Mouse (Mus musculus): ENCODE results near the gene Atf2. TPM values are rescaled to one million over a fixed set of nuclear protein-coding genes. Genes with fewer than 3 reads are reported as not detected.
A peak's percentile ranks its signal among the peaks of the same experiment; 100 is the strongest.
"Not testable (repeated sequence)": the region's sequence is repeated elsewhere in the genome, so short reads cannot be mapped to it uniquely, and the experiment has no call there.

Gene Atf2
- polyA plus RNA-seq, 1 experiment from 2014 or later, result 84.5 TPM

GRCm38 (mm10) chr2:73856246-73856645, 36.2 kb downstream of the Atf2 start:
- no peak overlapping the region for H3K4me3 ChIP-seq (ENCODE audit: low read depth, low read length)
- no peak overlapping the region for H3K9ac ChIP-seq (ENCODE audit: low read length)
- DNase-seq (ENCODE audit: low spot score), result no peak
- no peaks in the 10 kb centered on the region for H3K9me3 ChIP-seq (ENCODE audit: control insufficient read depth, low read length)
- WGBS, result 85% methylated on average over 1 of the region's 1 CpGs
- no peaks in the 10 kb centered on the region for H3K4me1 ChIP-seq (ENCODE audit: control insufficient read depth, insufficient read depth, low read length)
- H3K36me3 ChIP-seq (ENCODE audit: control insufficient read depth, insufficient read depth, low read length), result no peaks in the 10 kb centered on the region
- H3K27ac ChIP-seq (ENCODE audit: low read depth, low read length), result no peak overlapping the region
- no peaks in the 10 kb centered on the region for H3K27me3 ChIP-seq (ENCODE audit: control insufficient read depth, insufficient read depth, low read length)
- no peak overlapping the region for H3K4me2 ChIP-seq (ENCODE audit: low read depth)
- no peak for ATAC-seq (ENCODE audit: insufficient read depth, low FRiP score, low TSS enrichment)

DNA sequence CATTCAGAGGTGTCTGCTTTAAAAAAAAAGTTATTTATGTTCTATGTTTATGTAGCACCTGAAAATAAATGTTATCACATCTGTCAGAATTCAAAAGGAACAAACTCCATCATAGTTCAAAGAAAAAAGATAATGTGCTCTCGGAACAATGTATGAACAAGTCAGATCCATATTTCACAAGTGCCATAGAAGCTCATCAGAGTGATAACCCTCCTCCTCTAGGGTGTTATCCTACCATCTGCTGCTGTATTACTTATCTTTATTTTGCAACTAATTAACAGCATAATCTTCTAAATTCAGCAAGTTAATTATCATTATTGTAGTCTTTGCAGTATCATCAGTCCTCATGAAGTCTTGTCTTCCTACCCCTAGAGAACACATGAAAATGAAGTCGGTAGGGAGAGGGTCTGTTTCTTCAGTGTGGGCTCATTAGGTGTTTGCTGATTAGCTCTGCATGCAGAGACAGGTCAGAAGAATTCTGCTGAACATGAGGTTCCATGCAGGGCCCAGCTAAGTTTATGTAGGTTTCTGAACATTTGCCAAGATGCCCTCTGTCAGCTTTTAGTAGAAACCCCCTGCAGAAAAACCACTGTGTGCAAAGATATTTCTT, 57.9 kb downstream of the Atf2 start:
- 83% methylated on average over 2 of the region's 2 CpGs for WGBS
- no peak overlapping the region for H3K4me2 ChIP-seq (ENCODE audit: low read depth)
- no peak for DNase-seq (ENCODE audit: low spot score)
- no peak overlapping the region for H3K27ac ChIP-seq (ENCODE audit: low read depth, low read length)
- no peaks in the 10 kb centered on the region for H3K4me1 ChIP-seq (ENCODE audit: control insufficient read depth, insufficient read depth, low read length)
- H3K9me3 ChIP-seq (ENCODE audit: control insufficient read depth, low read length), result no peaks in the 10 kb centered on the region
- no peak overlapping the region for H3K9ac ChIP-seq (ENCODE audit: low read length)
- H3K36me3 ChIP-seq (ENCODE audit: control insufficient read depth, insufficient read depth, low read length), result no peaks in the 10 kb centered on the region
- no peak overlapping the region for H3K4me3 ChIP-seq (ENCODE audit: low read depth, low read length)
- ATAC-seq (ENCODE audit: insufficient read depth, low FRiP score, low TSS enrichment), result no peak
- no peaks in the 10 kb centered on the region for H3K27me3 ChIP-seq (ENCODE audit: control insufficient read depth, insufficient read depth, low read length)

DNA sequence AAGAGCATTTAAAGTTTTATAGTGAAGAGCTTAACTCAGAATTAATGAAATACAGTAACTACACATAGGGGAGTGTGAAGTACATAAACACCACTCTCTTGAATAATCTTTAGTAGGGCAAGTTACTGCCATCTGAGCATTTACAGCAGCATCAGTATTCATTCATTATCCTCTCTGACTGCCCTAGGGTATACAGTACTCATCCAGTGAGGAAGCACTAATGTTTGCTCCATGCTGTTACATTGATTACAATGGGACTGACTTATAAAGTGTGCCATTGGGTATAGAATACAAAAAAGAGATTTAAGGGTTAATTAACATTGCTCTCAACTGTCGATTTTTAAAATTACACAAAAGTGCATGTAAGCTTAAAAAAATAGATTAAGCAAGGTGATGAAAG, 59.2 kb downstream of the Atf2 start:
- Histone ChIP-seq H3K4me3 (ENCODE audit: low read depth, low read length) (no peak overlapping the region), H3K9ac (ENCODE audit: low read length) (no peak overlapping the region), H3K4me1 (ENCODE audit: control insufficient read depth, insufficient read depth, low read length) (no peaks in the 10 kb centered on the region), H3K27me3 (ENCODE audit: control insufficient read depth, insufficient read depth, low read length) (no peaks in the 10 kb centered on the region), H3K4me2 (ENCODE audit: low read depth) (no peak overlapping the region), H3K9me3 (ENCODE audit: control insufficient read depth, low read length) (no peaks in the 10 kb centered on the region), H3K36me3 (ENCODE audit: control insufficient read depth, insufficient read depth, low read length) (peaks cover 2% of the 10 kb centered on the region; the same call in 1 of the 2 replicates), H3K27ac (ENCODE audit: low read depth, low read length) (no peak overlapping the region)
- ATAC-seq (ENCODE audit: insufficient read depth, low FRiP score, low TSS enrichment) (no peak), DNase-seq (ENCODE audit: low spot score) (no peak)
- WGBS, result 74% methylated on average over 1 of the region's 1 CpGs

DNA sequence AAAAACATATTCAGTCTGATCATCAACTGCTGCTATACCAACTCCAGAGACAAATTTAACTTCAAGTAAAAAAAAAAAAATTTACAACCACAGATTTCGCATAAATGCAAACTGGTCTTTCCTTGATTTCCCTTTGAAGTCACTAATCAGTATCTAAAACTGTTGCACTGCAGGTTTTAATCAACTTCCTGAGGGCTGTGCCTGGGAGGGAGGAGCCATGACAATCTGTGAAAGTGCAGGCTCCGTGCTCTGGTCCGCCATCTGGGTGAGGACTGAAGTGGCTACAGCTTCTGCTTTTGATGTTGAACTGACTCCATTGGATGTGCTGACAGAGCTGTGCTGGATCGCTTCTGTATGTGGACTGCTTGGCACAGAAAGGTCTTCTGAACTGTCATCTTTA, 73.7 kb downstream of the Atf2 start:
- Histone ChIP-seq H3K9me3 (ENCODE audit: control insufficient read depth, low read length) (no peaks in the 10 kb centered on the region), H3K9ac (ENCODE audit: low read length) (no peak overlapping the region), H3K4me2 (ENCODE audit: low read depth) (no peak overlapping the region), H3K36me3 (ENCODE audit: control insufficient read depth, insufficient read depth, low read length) (peaks cover 2% of the 10 kb centered on the region; the same call in 1 of the 2 replicates), H3K27me3 (ENCODE audit: control insufficient read depth, insufficient read depth, low read length) (no peaks in the 10 kb centered on the region), H3K27ac (ENCODE audit: low read depth, low read length) (no peak overlapping the region), H3K4me1 (ENCODE audit: control insufficient read depth, insufficient read depth, low read length) (no peaks in the 10 kb centered on the region), H3K4me3 (ENCODE audit: low read depth, low read length) (no peak overlapping the region)
- WGBS, result 82% methylated on average over 4 of the region's 4 CpGs
- no peak for DNase-seq (ENCODE audit: low spot score)
- ATAC-seq (ENCODE audit: insufficient read depth, low FRiP score, low TSS enrichment), result no peak

GRCm38 (mm10) chr2:73807609-73808008, 84.8 kb downstream of the Atf2 start:
- H3K4me3 ChIP-seq (ENCODE audit: low read depth, low read length), result no peak overlapping the region
- no peaks in the 10 kb centered on the region for H3K27me3 ChIP-seq (ENCODE audit: control insufficient read depth, insufficient read depth, low read length)
- WGBS, result 90% methylated on average over 8 of the region's 8 CpGs

DNA sequence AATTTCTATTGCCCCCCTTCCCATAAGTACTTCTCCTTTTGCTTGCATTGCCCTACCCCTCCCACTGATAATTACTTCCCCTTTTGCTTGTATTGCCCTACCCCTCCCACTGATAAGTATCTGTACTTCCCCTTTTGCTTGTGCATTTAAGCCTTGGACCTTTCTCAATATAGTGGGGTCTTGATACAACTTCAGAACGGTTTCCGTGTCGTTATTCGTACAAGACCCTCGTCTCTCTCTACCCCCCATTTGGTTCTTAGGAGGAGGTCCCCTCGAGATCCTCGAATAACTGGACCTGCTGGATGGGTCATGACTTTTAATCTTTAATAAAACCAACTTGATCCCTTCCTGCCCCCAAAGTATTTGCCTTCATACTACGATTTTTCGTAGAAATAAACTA, 92.3 kb downstream of the Atf2 start:
- not testable (repeated sequence) for H3K4me2 ChIP-seq (ENCODE audit: low read depth); H3K4me3 ChIP-seq (ENCODE audit: low read depth, low read length); DNase-seq (ENCODE audit: low spot score); H3K9ac ChIP-seq (ENCODE audit: low read length); H3K27ac ChIP-seq (ENCODE audit: low read depth, low read length); H3K9me3 ChIP-seq (ENCODE audit: control insufficient read depth, low read length); H3K27me3 ChIP-seq (ENCODE audit: control insufficient read depth, insufficient read depth, low read length); H3K4me1 ChIP-seq (ENCODE audit: control insufficient read depth, insufficient read depth, low read length); H3K36me3 ChIP-seq (ENCODE audit: control insufficient read depth, insufficient read depth, low read length); ATAC-seq (ENCODE audit: insufficient read depth, low FRiP score, low TSS enrichment)
- WGBS, result 92% methylated on average over 9 of the region's 9 CpGs

More at GRCm38 (mm10) chr2:73807609-73808008, 84.8 kb downstream of the Atf2 start:
- no peaks in the 10 kb centered on the region; the same call in 1 of the 2 replicates for H3K36me3 ChIP-seq (ENCODE audit: control insufficient read depth, insufficient read depth, low read length)
- H3K4me1 ChIP-seq (ENCODE audit: control insufficient read depth, insufficient read depth, low read length), result no peaks in the 10 kb centered on the region
- H3K4me2 ChIP-seq (ENCODE audit: low read depth), result no peak overlapping the region
- no peak overlapping the region for H3K9ac ChIP-seq (ENCODE audit: low read length)
- no peak for DNase-seq (ENCODE audit: low spot score)
- ATAC-seq (ENCODE audit: insufficient read depth, low FRiP score, low TSS enrichment), result no peak
- H3K27ac ChIP-seq (ENCODE audit: low read depth, low read length), result no peak overlapping the region
- H3K9me3 ChIP-seq (ENCODE audit: control insufficient read depth, low read length), result no peaks in the 10 kb centered on the region

- H3K9me3 ChIP-seq (ENCODE audit: control insufficient read depth, low read length), result no peaks in the 10 kb centered on the region
- no peak overlapping the region for H3K9ac ChIP-seq (ENCODE audit: low read length)
- no peaks in the 10 kb centered on the region for H3K27me3 ChIP-seq (ENCODE audit: control insufficient read depth, insufficient read depth, low read length)
- H3K4me2 ChIP-seq (ENCODE audit: low read depth), result no peak overlapping the region
- no peak overlapping the region for H3K27ac ChIP-seq (ENCODE audit: low read depth, low read length)
- ATAC-seq (ENCODE audit: insufficient read depth, low FRiP score, low TSS enrichment) (no peak), DNase-seq (ENCODE audit: low spot score) (no peak)
- no peaks in the 10 kb centered on the region for H3K4me1 ChIP-seq (ENCODE audit: control insufficient read depth, insufficient read depth, low read length)
- H3K36me3 ChIP-seq (ENCODE audit: control insufficient read depth, insufficient read depth, low read length), result no peaks in the 10 kb centered on the region
- H3K4me3 ChIP-seq (ENCODE audit: low read depth, low read length), result no peak overlapping the region
- 74% methylated on average over 5 of the region's 5 CpGs for WGBS
Observed at GRCm38 (mm10) chr2:73798786-73799185, 93.7 kb downstream of the Atf2 start.

DNA sequence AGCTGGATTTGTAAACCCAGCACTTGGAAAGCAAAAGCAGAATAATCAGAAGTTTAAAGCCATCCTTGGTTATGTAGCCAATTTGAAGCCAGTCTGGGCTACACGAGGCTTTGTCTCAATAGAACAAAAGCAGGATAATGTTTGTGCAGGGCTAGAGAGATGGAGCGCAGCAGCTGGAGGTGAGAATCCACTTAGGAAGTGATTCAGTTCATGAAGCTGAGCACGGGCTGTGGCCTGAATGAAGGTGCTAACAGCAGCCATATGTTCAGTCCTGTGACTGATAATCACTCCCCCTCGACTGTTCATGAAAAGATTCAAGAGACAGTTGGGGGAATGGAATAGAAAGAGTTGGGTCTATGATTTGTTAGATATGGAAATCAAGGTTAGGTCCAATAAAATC, 94.3 kb downstream of the Atf2 start:
- no peak overlapping the region for H3K4me2 ChIP-seq (ENCODE audit: low read depth)
- no peak overlapping the region for H3K27ac ChIP-seq (ENCODE audit: low read depth, low read length)
- H3K36me3 ChIP-seq (ENCODE audit: control insufficient read depth, insufficient read depth, low read length), result no peaks in the 10 kb centered on the region
- no peaks in the 10 kb centered on the region for H3K4me1 ChIP-seq (ENCODE audit: control insufficient read depth, insufficient read depth, low read length)
- no peaks in the 10 kb centered on the region for H3K9me3 ChIP-seq (ENCODE audit: control insufficient read depth, low read length)
- no peaks in the 10 kb centered on the region for H3K27me3 ChIP-seq (ENCODE audit: control insufficient read depth, insufficient read depth, low read length)
- WGBS, result 55% methylated on average over 4 of the region's 4 CpGs
- DNase-seq (ENCODE audit: low spot score) (no peak), ATAC-seq (ENCODE audit: insufficient read depth, low FRiP score, low TSS enrichment) (no peak)
- H3K9ac ChIP-seq (ENCODE audit: low read length), result no peak overlapping the region
- no peak overlapping the region for H3K4me3 ChIP-seq (ENCODE audit: low read depth, low read length)

GRCm38 (mm10) chr2:73791846-73792630, 100.4 kb downstream of the Atf2 start:
- Histone ChIP-seq H3K4me3 (ENCODE audit: low read depth, low read length) (no peak overlapping the region), H3K27ac (ENCODE audit: low read depth, low read length) (no peak overlapping the region), H3K36me3 (ENCODE audit: control insufficient read depth, insufficient read depth, low read length) (no peaks in the 10 kb centered on the region), H3K4me2 (ENCODE audit: low read depth) (no peak overlapping the region), H3K9me3 (ENCODE audit: control insufficient read depth, low read length) (no peaks in the 10 kb centered on the region), H3K9ac (ENCODE audit: low read length) (no peak overlapping the region), H3K27me3 (ENCODE audit: control insufficient read depth, insufficient read depth, low read length) (no peaks in the 10 kb centered on the region), H3K4me1 (ENCODE audit: control insufficient read depth, insufficient read depth, low read length) (no peaks in the 10 kb centered on the region)
- WGBS, result 56% methylated on average over 19 of the region's 19 CpGs
- no peak for ATAC-seq (ENCODE audit: insufficient read depth, low FRiP score, low TSS enrichment)
- peak; percentile 33 for DNase-seq (ENCODE audit: low spot score)
